Mouse (Mus musculus) right cerebral cortex, adult 18-20 months (tissue): ENCODE measurements at regions not wholly inside any gene's neighbourhood (a gene's known extent, or its start where the extent isn't known, plus 50 kb on each side); places are given as distances from the start of the nearest gene placed in this dataset.
"Not testable (repeated sequence)": the region's sequence is repeated elsewhere in the genome, so short reads cannot be mapped to it uniquely, and the experiment has no call there.

Source experiments
- DNase-seq: peaks from one replicate; pipeline ENCODE4 v3.0.0; 2022; ENCODE audit warnings: mixed read lengths

- no peak for DNase-seq
These were observed 166.9 kb upstream of the Rgma start for GRCm38 (mm10) chr7:73208479-73208816.

DNA sequence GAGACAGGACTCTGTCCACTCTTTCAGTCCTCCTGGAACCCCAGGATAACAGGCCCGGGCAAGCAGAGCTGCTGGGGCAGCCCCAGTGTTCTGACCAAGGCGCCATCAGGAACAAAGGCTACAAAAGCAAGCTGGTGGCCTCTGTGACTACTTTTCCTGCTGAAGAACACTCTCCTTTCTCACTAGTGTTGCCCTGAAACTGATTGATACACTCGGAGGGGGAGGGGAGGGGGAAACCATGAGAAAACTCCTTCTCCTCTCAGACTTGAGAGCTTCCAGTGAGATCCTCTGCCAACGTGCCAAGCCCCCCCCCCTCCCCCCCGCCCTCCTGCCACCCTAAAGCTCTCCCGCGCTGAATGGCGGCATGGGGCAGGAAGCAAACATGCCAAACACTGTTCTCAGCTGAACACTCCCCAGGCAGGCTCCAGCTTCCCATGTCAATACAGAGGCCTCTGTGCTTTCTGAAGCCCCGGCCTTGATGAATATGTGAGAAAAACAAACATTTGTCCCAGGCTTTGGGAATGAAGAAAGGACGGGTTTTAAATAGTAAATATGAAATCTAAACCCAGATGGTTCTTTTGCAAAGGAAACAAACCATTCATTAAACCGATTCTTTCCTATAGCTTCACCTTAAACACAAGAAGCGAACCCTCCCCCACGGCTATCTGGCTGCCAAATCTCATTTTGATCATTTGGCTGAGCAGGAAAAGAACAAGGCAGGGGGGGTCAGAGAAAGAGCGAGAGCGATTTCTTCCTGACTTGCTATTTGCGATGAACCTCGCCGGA is 166.3 kb upstream of the Rgma start:
- no peak for DNase-seq

- no peak for DNase-seq
These were observed 165.2 kb upstream of the Rgma start for GRCm38 (mm10) chr7:73210078-73210477.

DNA sequence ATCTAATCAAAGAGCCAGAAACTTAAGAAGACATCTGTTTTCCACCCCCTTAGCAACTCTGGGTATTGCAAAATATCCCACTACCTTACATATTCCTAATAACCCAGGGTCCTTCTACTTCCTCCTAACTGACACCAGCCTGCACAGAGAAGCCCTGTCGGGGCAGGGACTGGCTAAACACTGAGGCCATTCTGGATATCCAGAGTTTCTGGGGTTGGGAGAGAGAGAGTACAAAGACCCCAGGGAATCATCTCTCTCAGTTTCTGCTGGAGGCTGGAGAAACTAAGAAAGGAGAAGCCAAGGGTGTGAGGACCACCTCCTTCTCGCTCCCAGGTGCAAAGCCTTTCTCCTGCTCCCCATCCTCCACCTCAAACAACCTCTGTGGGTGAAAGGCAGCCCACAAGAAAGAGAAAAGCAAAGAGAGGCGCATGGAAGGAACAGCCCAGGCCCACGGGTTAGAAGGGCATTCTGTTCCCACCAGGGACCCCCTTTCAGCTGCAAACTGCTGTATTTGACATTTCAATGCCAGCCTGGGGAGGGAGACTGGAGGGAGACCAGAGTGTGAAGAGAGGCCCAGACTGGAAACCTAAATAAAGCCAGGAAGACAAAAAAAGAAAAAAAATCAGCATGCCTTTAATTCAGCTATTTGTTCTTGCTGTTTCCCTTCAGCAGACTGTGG is 152.9 kb upstream of the Rgma start:
- DNase-seq = no peak

DNA sequence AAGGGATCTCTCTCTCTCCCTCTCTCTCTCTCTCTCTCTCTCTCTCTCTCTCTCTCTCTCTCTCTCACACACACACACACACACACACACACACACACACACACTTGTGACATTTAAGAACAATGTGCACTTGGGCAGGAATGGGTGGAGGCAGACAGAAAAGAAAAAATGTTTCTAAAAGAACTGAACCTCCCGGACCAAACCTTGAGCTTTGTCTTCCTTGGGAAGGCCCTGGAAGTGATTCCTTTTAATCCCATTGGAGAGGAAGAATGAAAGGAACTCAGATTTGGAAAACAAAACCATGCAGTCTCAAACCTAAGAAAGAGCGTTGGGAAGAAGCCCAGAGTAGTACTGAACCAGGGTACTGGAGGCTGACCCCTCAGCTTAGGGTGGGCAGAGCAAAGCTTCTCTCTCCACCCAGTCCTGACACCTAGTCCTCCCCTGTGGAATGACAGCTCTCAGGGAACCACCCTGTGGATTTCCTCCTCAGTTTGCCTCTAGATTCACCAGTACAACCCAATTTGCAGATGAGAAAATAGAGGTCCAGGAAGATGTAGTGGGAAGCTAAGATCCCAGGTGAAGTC is 152.3 kb upstream of the Rgma start:
- no peak for DNase-seq

DNA sequence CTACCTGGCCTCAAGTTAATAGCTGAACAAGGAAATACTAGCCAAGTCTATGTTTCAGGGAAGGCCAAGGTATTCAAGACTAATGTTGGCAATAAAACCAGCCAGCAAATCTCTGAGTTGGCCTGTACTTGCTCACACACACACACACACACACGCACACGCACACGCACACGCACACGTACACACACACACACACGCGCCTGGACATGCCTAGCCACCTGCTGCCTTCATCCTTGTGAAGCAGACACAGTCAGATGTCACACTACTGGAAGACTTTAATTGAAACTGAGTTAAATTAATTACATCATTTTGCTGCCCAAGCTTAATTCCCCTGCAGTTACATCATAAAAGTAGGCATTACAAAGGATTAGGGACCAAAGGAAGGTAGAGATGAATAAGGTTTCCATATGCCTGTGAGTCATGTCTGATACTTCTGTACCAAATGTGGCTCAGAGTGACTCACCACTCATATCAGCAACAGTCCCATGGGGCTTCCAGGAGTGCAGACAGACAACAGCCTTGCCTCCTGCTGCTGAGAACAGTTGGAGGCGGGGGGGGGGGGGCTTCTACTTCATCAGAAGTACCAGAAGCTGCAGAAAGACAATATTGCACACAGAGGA is 141.7 kb upstream of the Rgma start:
- DNase-seq = peak; percentile 11

DNA sequence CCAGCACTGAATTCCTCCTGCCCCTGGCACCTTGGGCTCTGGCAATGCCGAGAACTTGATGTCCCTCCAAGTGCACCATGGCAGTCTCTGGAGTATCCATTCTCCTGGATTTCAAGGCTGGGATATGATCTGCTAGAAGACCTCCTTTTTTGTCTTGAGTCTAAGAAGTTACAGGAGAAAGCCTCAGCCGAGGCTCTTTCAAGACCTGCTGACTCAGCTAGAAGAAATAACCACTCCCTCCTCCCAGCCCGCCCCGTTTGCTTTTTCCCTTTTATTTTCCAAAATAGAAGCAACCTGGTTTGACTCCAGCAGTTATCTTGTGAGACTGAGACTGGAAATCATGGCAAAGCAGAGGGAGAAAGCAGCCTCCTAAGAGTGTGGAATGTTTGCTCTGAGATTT is 136.8 kb upstream of the Rgma start:
- DNase-seq = peak; percentile 7

- no peak for DNase-seq
These were observed 131.5 kb upstream of the Rgma start for GRCm38 (mm10) chr7:73243591-73244355.

GRCm38 (mm10) chr7:73245431-73245830 is 129.9 kb upstream of the Rgma start:
- DNase-seq = no peak

- peak; percentile 12 for DNase-seq
These were observed 124.7 kb upstream of the Rgma start for GRCm38 (mm10) chr7:73250593-73250992.

- no peak for DNase-seq
These were observed 124.0 kb upstream of the Rgma start for GRCm38 (mm10) chr7:73251187-73251740.

GRCm38 (mm10) chr7:73254972-73255371 is 120.3 kb upstream of the Rgma start:
- not testable (repeated sequence) for DNase-seq

DNA sequence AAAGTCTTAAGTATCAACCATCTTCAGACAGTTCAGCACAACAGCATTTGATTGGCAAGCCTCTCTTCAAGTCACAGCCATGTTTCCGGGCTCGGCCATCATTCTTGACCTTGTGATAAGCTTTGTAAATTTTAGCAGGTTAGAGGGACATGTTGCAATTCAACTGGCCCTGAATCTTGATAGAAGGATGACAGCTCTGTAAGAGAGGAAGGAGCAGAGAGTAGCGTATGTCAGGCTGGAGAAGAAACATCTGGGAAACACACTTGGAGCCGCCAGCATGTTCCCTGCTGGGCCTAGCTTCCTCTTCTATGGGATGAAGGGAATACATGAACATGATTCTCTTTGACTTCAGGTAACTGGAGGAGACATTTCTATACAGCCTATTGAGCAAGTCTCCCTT is 115.2 kb upstream of the Rgma start:
- no peak for DNase-seq

- DNase-seq = no peak
These were observed 113.6 kb upstream of the Rgma start for GRCm38 (mm10) chr7:73261750-73262149.

GRCm38 (mm10) chr7:73262526-73262925 is 112.8 kb upstream of the Rgma start:
- no peak for DNase-seq

GRCm38 (mm10) chr7:73269626-73270025 is 105.7 kb upstream of the Rgma start:
- no peak for DNase-seq

DNA sequence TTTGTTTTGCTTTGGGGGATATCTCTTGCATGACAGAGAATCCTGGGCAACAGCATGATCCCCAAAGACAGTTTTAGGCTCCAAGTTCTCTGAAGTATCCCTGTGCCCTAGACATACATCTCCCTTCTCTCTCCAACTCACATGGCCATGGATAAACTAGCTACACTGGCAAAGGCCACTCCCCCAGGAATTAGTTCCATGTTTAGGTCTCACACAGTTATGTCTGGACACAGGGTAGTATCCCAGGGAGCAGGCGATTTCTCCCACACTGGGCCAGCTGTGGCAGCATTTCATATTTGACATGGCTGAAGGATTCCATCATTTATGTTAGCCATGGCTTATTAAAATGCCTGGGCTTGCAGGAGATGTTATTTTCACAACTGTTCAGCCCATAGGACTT is 102.5 kb upstream of the Rgma start:
- DNase-seq = no peak

GRCm38 (mm10) chr7:73275814-73276271 is 99.5 kb upstream of the Rgma start:
- no peak for DNase-seq

GRCm38 (mm10) chr7:73278616-73279015 is 96.7 kb upstream of the Rgma start:
- no peak for DNase-seq

DNA sequence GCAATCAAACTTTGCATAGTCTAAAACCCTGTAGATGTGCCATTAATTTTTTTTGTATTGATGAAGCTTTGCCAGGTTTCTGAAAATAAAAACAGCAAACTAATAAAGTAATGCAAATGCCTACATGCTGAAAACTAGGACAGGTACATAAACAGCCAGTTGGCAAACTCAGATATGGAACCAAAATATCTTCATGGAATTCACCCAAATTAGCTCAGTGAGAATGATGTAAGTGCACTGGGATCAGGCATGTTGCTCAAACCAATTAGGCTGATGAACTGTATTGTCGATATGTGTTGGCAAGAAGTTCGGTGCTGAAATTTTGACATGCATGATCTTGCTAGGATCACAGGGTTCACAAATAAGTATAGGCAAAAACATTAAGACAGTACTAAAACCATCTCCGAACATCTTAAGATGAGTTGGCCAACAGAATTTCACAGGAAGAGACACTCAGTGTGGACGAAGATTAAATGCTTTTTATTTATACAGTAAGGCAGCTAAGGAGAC is 95.3 kb upstream of the Rgma start:
- no peak for DNase-seq

DNA sequence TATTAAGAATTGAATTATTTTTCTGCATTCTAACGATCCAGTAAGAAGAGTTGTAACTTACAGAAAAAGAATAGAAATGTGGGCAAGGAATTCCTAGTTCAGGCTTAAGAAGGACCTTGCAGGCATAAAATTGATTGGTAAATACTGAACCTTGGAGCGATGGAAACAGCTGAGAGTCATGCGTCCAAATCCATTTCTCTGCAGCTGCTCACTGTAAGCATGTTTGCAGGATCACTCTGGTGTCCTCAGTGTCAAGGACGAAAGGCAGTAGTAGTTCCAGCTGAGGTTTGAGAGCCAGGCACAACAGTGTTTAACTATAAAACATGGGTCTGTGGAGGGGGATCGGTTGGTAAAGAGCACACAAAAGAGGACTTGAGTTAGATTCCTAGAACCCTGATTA is 89.1 kb upstream of the Rgma start:
- DNase-seq = no peak

GRCm38 (mm10) chr7:73293337-73293736 is 82.0 kb upstream of the Rgma start:
- DNase-seq = no peak
